11 mouse cellular contexts compared by ENCODE assay signal in genomic region chr19:32373865-32374655, GRCm38 (mm10). TPM values are rescaled to one million over a fixed set of nuclear protein-coding genes. Genes with fewer than 3 reads are reported as not detected.
DNase-seq lines count a peak whose midpoint lies in the region; ATAC-seq and TF ChIP-seq lines count a peak whose summit lies in the region.
"Had no signal": no experiment of that assay in that cellular context is flagged by ENCODE, and none has a peak within 500 bp of the region (broad histone marks: within the 10 kb centered on the region; RNA-seq: fewer than 3 reads in every experiment).

No protein-coding gene starts in this region.

- no peaks in the 10 kb centered on the region for H3K9me3 ChIP-seq in heart, embryonic 16.5 days (replicated peaks; ENCODE audit: control insufficient read depth, low read length)
- H3K9me3 ChIP-seq in intestine, embryonic 15.5 days = no peaks in the 10 kb centered on the region
- no peaks in the 10 kb centered on the region for H3K9me3 ChIP-seq in forebrain, postnatal 0 days (ENCODE audit: low read length)

- ATAC-seq in heart, embryonic 16.5 days (replicated peaks; ENCODE audit: extremely low read depth, insufficient read depth, low FRiP score) = no peak
- no peak for ATAC-seq in intestine, embryonic 15.5 days
- no peak for ATAC-seq in forebrain, postnatal 0 days
- ATAC-seq: forebrain, embryonic 16.5 days; hindbrain, postnatal 0 days had no signal

- H3K27ac ChIP-seq in heart, embryonic 16.5 days (ENCODE audit: low read length) = peak overlapping the region; percentile 46
- H3K27ac ChIP-seq in intestine, embryonic 15.5 days = no peak overlapping the region
- no peak overlapping the region for H3K27ac ChIP-seq in forebrain, postnatal 0 days (ENCODE audit: low read depth, low read length)
- H3K27ac ChIP-seq: hindbrain, postnatal 0 days had no signal

- no peak for TF ChIP-seq CTCF in forebrain, postnatal 0 days (IDR thresholded peaks at IDR 0.05; ENCODE audit: low read depth)

- no peaks in the 10 kb centered on the region for H3K27me3 ChIP-seq in heart, embryonic 16.5 days (ENCODE audit: control insufficient read depth, insufficient read depth, low read length)
- no peaks in the 10 kb centered on the region for H3K27me3 ChIP-seq in intestine, embryonic 15.5 days (replicated peaks)
- H3K27me3 ChIP-seq in forebrain, postnatal 0 days (ENCODE audit: insufficient read depth, low read length) = no peaks in the 10 kb centered on the region

- H3K9ac ChIP-seq in heart, embryonic 16.5 days (ENCODE audit: low read length) = peak overlapping the region; percentile 15; the same call in 1 of the 2 replicates
- H3K9ac ChIP-seq in intestine, embryonic 15.5 days = no peak overlapping the region
- no peak overlapping the region for H3K9ac ChIP-seq in forebrain, postnatal 0 days

- DNase-seq in adrenal gland, postnatal 14 days = peak; percentile 34
- no peak for DNase-seq in adrenal gland, postnatal 4 days (ENCODE audit: low spot score in 2 of 2)
- DNase-seq in adipocyte (ENCODE audit: low spot score) = peak; percentile 71
- DNase-seq in kidney, postnatal 14 days = peak; percentile 56
- DNase-seq in forebrain, postnatal 0 days = no peak
- DNase-seq in cerebellum, postnatal 4 days (ENCODE audit: low spot score in 2 of 2) = no peak
- DNase-seq: embryo, embryonic 11 days had no signal

- WGBS in heart, embryonic 16.5 days = 60% methylated on average over 16 of the region's 16 CpGs
- WGBS in intestine, embryonic 15.5 days = 80% methylated on average over 16 of the region's 16 CpGs
- 73% methylated on average over 16 of the region's 16 CpGs for WGBS in forebrain, postnatal 0 days

- H3K4me1 ChIP-seq in heart, embryonic 16.5 days (ENCODE audit: control insufficient read depth, insufficient read depth, low read length) = peaks cover 55% of the 10 kb centered on the region
- H3K4me1 ChIP-seq in intestine, embryonic 15.5 days (replicated peaks) = 0 out of 2 replicates have a peak, but pooled peaks cover 16% of the 10 kb centered on the region
- H3K4me1 ChIP-seq in forebrain, postnatal 0 days (ENCODE audit: insufficient read depth) = no peaks in the 10 kb centered on the region

- no peak overlapping the region for H3K4me3 ChIP-seq in heart, embryonic 16.5 days (ENCODE audit: low read length)
- no peak overlapping the region for H3K4me3 ChIP-seq in intestine, embryonic 15.5 days (replicated peaks)
- H3K4me3 ChIP-seq in forebrain, postnatal 0 days (ENCODE audit: low read depth, low read length) = no peak overlapping the region

- H3K36me3 ChIP-seq in heart, embryonic 16.5 days (ENCODE audit: control insufficient read depth, insufficient read depth) = no peaks in the 10 kb centered on the region
- no peaks in the 10 kb centered on the region for H3K36me3 ChIP-seq in intestine, embryonic 15.5 days
- no peaks in the 10 kb centered on the region for H3K36me3 ChIP-seq in forebrain, postnatal 0 days (ENCODE audit: insufficient read depth)

- no peak overlapping the region; the same call in 1 of the 2 replicates for H3K4me2 ChIP-seq in heart, embryonic 16.5 days (ENCODE audit: low read depth, low read length)
- H3K4me2 ChIP-seq in intestine, embryonic 15.5 days (replicated peaks) = no peak overlapping the region
- H3K4me2 ChIP-seq in forebrain, postnatal 0 days (ENCODE audit: low read depth) = no peak overlapping the region

RNA-seq across cellular contexts. Expression of gene Sgms1, which starts 15.5 kb away (rescaled TPM):
- total RNA-seq in adrenal gland, postnatal 14 days (2021) = 62.6 and 75.9 TPM in 2 replicates
- total RNA-seq in adrenal gland, postnatal 4 days (2021) = 10 to 100 TPM; 69.3 to 78.5 TPM
- polyA plus RNA-seq in heart, embryonic 16.5 days (2015; fragmentation: Nextera tagmentation; extraction: Ambion mirVana) = 40.1 and 41.3 TPM in 2 replicates
- polyA plus RNA-seq in intestine, embryonic 15.5 days (2015; fragmentation: Nextera tagmentation; extraction: Ambion mirVana) = 35.3 and 37.1 TPM in 2 replicates
- total RNA-seq in forebrain, postnatal 0 days (2014; rRNA removed) = 24.3 and 27.2 TPM in 2 replicates
- 8.2 and 17.0 TPM in 2 replicates for polyA plus RNA-seq in forebrain, postnatal 0 days (2015; fragmentation: Nextera tagmentation; extraction: Ambion mirVana)

Comparison
In these comparisons a context has a peak if more than half of its experiments do, and no peak if none do; other contexts are left out.
1. DNase-seq: peak in adrenal gland, postnatal 14 days (single experiment), adipocyte (single experiment) and kidney, postnatal 14 days (single experiment); none in adrenal gland, postnatal 4 days (0 of 2), forebrain, postnatal 0 days (single experiment) and cerebellum, postnatal 4 days (0 of 2).